Mouse (Mus musculus) kidney, embryonic 15.5 days (tissue): Measurements from ENCODE around the gene Zscan18. TPM values are rescaled to one million over a fixed set of nuclear protein-coding genes. Genes with fewer than 3 reads are reported as not detected.
"Not testable (repeated sequence)": the region's sequence is repeated elsewhere in the genome, so short reads cannot be mapped to it uniquely, and the experiment has no call there.

Experiments
- ATAC-seq: fragments of 200-750 bp; cut with Nextera tagmentation; replicated peaks from 2 replicates; pipeline ENCODE4 v1.8.0; 2017; ENCODE audit warnings: moderate TSS enrichment; ENCODE audit not compliant: low FRiP score
- H3K27ac ChIP-seq: fragments of 300-500 bp; sonication (generic); 2 replicates; pipeline ENCODE4 v1.5.1; 2015; ENCODE audit warnings: mild to moderate bottlenecking, inconsistent platforms
- H3K27me3 ChIP-seq: fragments of 300-500 bp; sonication (generic); 2 replicates; pipeline ENCODE4 v1.6.1; 2015; ENCODE audit warnings: inconsistent platforms
- H3K36me3 ChIP-seq: fragments of 300-500 bp; sonication (generic); 2 replicates; pipeline ENCODE4 v1.6.1; 2015; ENCODE audit warnings: inconsistent platforms
- H3K4me1 ChIP-seq: fragments of 300-500 bp; sonication (generic); 2 replicates; pipeline ENCODE4 v1.6.1; 2015; ENCODE audit warnings: inconsistent platforms
- H3K4me2 ChIP-seq: fragments of 300-500 bp; sonication (generic); 2 replicates; pipeline ENCODE4 v1.6.1; 2015; ENCODE audit warnings: moderate library complexity, mild to moderate bottlenecking, inconsistent platforms
- H3K4me3 ChIP-seq: fragments of 300-500 bp; sonication (generic); replicated peaks from 2 replicates; pipeline ENCODE4 v1.5.1; 2015; ENCODE audit warnings: mild to moderate bottlenecking, inconsistent platforms
- H3K9ac ChIP-seq: fragments of 300-500 bp; sonication (generic); 2 replicates; pipeline ENCODE4 v1.6.1; 2015; ENCODE audit warnings: mild to moderate bottlenecking, inconsistent platforms
- H3K9me3 ChIP-seq: fragments of 300-500 bp; sonication (generic); replicated peaks from 2 replicates; pipeline ENCODE4 v1.6.1; 2016; ENCODE audit warnings: inconsistent platforms
- WGBS: fragments of 180-500 bp; shearing (Covaris S2); methylation state at CpG from one replicate; pipeline ENCODE4 v1.1.7; 2015; ENCODE audit warnings: mixed read lengths; 5-methylcytosine and 5-hydroxymethylcytosine counted together
- polyA plus RNA-seq: library from polyadenylated mRNA; unstranded; fragments of >200 nt; fragmentation: Nextera tagmentation; extraction: Ambion mirVana; gene quantifications from 2 replicates; pipeline ENCODE4 v1.2.1, GENCODE M21; 2015

Gene Zscan18
- 7.9 and 8.9 TPM in 2 replicates for polyA plus RNA-seq

DNA sequence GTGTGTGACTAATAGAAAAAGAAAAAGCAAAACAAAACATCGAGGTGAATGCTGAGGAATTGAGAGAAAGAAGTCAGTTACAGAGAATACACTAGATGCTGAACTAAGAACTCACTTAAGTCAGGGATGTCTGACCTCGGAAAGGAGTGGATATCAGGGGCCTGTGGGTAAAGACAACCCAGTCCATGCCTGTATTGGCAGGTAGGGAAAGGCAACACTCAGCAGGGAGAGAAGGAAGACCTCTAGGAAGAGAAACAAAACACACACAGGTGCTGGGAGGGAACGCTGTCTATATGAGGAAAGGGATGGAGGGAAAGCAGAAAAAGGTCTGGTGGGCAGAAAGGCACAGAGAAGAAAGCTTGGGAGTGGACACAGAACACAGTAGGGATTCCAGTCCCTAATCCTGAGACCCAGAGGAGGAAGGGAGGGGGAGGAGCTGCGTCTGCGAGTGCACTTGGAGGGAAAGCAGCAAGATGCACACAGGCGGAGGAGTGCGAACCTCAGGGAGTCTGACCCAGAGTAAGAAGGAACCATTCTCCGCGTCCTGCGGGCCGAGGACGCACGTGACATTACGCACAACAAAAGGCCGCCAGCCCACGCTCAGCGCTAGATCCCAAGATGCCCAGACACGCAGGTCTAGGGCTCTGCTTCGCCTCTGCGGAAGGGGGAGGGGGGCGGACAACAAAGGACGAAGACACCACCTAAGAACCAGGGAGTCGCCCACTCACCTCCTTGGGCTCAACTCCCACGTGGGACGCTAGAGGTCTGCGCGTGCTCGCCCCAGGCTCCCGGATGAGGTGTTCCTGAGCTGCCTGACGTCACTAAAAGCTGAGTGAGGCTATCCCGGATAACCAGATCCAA lies at the start of gene Zscan18:
Gene Zscan18 (minus strand): TSS at position 770 of the 861 bp plus-strand sequence.
- 6% methylated on average over 25 of the region's 31 CpGs for WGBS
- Histone ChIP-seq H3K9me3 (no peaks in the 10 kb centered on the region), H3K4me3 (peak within 1 kb of the TSS; percentile 55), H3K4me2 (peak within 1 kb of the TSS; percentile 90), H3K27ac (peak within 1 kb of the TSS; percentile 52), H3K27me3 (no peaks in the 10 kb centered on the region), H3K36me3 (peaks cover 24% of the 10 kb centered on the region), H3K9ac (peak within 1 kb of the TSS; percentile 62), H3K4me1 (peaks cover 12% of the 10 kb centered on the region)
- ATAC-seq = peak; percentile 98

DNA sequence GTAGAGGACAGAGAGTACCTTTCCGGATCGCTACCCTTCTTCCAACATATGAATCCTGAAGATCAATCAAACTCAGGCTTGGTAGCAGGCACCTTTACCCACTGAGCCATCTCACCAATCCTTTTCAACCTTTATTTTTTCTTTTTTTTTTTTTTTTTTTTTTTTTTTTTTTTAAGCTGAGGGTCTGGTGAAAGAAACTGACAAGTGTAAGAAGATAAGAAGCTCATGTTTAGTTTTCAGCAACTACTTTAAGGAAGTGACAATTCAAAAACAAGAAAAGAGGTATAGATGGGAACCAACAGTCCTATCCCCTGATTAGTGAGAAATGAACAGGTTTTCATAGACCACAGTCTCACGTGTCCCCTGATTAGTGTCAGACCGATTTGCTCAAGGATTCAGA lies 32.3 kb upstream of the Zscan18 start:
- Histone ChIP-seq H3K4me3 (peak overlapping the region; percentile 67), H3K27me3 (no peaks in the 10 kb centered on the region), H3K36me3 (peaks cover 47% of the 10 kb centered on the region), H3K9me3 (peaks cover 40% of the 10 kb centered on the region), H3K4me2 (peak overlapping the region; percentile 70), H3K9ac (no peak overlapping the region), H3K4me1 (peaks cover 8% of the 10 kb centered on the region; the same call in 1 of the 2 replicates), H3K27ac (no peak overlapping the region)
- 97% methylated on average over 4 of the region's 4 CpGs for WGBS
- ATAC-seq = no peak

DNA sequence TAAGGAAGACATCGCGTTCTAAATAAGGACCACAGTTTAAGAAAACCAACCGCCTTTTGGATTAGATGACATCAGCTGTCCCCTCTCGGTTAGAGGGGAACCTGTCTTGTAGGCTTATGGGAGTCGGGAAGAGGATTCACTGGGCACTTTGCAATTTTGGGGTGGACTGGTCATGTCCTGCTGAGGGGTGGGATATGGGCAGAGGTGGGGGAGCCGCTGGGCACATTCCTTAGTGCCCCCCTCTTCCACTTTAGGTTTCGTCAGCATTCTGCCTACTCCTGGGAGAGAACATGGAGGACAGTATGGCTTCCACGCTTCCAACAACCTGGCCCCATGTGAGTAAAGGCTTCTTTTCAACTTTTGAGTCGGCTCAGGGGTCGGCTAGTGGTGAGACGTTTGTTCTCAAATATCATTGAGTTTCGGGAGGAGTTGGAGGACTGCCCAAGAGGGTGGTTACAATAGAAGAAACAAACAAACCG lies 31.8 kb upstream of the Zscan18 start:
- H3K9me3 ChIP-seq = peaks cover 36% of the 10 kb centered on the region
- ATAC-seq = peak; percentile 65
- peak overlapping the region; percentile 86 for H3K27ac ChIP-seq
- peaks cover 42% of the 10 kb centered on the region for H3K36me3 ChIP-seq
- H3K4me1 ChIP-seq = peaks cover 8% of the 10 kb centered on the region; the same call in 1 of the 2 replicates
- peak overlapping the region; percentile 67 for H3K4me3 ChIP-seq
- peak overlapping the region; percentile 63 for H3K9ac ChIP-seq
- WGBS = 36% methylated on average over 13 of the region's 13 CpGs
- H3K4me2 ChIP-seq = peak overlapping the region; percentile 70
- H3K27me3 ChIP-seq = no peaks in the 10 kb centered on the region

DNA sequence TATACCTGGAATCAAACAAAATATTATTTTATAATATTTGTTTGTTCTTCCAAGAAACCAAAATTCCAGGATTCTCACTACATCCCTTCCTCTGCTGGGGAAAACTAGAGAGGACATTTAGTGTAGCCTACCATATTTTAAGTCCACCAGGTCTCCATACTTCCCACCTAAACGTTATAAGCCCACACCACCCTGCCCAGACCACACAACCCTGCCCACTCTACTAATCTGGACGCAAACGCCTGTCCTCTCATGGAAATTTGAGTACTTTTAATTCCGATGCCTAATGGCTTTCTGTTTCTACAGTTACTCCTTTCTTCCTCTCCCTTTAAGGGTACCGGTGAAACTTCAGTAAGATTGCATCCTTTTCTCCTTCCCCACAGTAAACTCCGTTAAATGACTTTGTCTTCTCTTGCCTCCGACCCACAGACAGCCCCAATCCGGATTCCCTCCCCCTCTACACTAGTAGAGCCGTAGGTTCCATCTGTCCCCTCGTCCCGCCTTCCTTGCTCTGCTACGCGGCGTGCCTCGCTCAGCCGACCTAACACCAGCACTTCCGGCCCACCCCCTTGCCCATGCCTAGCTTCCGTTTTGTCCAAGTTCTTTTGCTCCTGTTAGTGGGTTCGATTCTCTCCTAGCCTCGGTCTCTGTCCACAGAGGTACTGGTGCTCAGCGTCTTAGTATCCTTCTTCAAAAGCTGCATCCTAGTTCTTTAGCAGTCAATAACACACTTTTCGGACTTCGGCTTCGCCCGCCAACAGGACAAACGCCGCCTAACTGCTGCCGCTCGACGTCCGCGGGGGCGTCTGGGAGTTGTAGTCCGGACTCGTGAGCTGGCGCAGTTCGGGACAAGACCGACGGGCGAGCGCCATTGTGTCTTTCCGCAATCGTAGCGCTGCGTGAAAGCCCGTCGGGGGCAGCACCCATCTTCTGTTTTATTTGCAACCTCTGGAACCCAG lies 31.0 kb upstream of the Zscan18 start, which contains the start of gene Zfp110:
Gene Zfp110 (plus strand): TSS at position 600 of the 959 bp plus-strand sequence.
- Histone ChIP-seq H3K4me1 (peaks cover 8% of the 10 kb centered on the region; the same call in 1 of the 2 replicates), H3K4me2 (peak within 1 kb of the TSS; percentile 70), H3K9ac (peak within 1 kb of the TSS; percentile 63), H3K4me3 (peak within 1 kb of the TSS; percentile 67), H3K27me3 (no peaks in the 10 kb centered on the region), H3K36me3 (peaks cover 35% of the 10 kb centered on the region), H3K9me3 (peaks cover 30% of the 10 kb centered on the region), H3K27ac (peak within 1 kb of the TSS; percentile 86)
- WGBS = 2% methylated on average over 47 of the region's 47 CpGs
- ATAC-seq = peak; percentile 98

DNA sequence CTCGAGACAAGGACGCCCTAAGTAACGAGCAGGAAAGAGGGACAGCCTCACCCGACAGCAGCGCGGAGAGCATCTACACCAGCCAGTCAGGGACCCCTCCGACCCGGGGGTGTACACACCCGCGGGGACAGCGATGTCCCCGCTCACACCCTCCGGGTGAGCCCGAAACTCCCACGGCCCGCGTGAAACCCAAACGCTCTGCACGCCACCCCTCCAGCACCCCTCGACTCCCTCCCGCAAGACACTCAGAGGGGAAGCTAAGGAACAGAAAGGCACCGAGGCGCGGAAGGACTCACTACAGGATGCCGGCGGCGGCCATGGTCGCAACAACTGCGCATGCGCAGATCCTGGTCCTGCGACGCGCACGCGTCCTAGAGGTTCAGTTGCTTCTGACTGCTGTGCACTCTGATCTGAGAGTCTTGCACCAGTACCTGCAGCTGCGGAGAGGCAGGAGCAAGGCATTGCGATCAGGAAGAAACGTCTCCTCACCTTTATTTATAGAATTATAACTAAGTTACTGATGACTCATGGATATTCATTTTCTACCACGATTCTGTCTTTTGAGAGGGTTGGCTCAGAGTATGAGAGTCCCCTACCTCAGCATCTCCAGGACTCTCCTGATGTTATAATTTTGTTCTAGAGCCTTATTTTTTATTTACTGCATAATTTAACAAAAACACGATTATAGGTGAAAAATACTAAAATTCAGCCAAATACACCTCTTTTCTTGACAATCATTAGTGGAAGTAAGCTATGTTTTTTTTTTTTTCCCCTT lies 15.3 kb upstream of the Zscan18 start, which contains the start of gene Zfp329:
Gene Zfp329 (minus strand): TSS at position 338 of the 775 bp plus-strand sequence.
- Histone ChIP-seq H3K9me3 (peaks cover 24% of the 10 kb centered on the region; the same call in 1 of the 2 replicates), H3K4me2 (peak within 1 kb of the TSS; percentile 70), H3K36me3 (peaks cover 27% of the 10 kb centered on the region), H3K4me3 (peak within 1 kb of the TSS; percentile 93), H3K27me3 (no peaks in the 10 kb centered on the region), H3K9ac (peak within 1 kb of the TSS; percentile 89), H3K4me1 (peaks cover 7% of the 10 kb centered on the region), H3K27ac (peak within 1 kb of the TSS; percentile 90)
- ATAC-seq = peak; percentile 99
- under 1% methylated on average over 40 of the region's 40 CpGs for WGBS

DNA sequence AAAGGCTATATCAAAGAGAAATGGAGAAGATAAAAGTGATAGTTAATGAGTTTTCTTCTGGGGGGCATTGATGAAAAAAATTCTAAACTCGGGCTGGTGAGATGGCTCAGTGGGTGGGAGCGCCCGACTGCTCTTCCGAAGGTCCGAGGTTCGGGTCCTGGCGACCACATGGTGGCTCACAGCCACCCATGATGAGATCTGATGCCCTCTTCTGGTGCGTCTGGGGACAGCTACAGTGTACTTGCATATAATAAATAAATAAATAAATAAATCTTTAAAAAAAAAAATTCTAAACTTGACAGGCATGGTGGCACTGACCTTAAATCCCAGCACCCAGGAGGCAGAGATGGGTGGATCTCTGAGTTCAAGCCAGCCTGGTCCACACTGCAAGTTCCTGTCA lies 12.1 kb upstream of the Zscan18 start:
- WGBS = over 99% methylated on average over 8 of the region's 8 CpGs
- H3K27me3 ChIP-seq = no peaks in the 10 kb centered on the region
- no peak overlapping the region for H3K4me3 ChIP-seq
- peaks cover 39% of the 10 kb centered on the region for H3K9me3 ChIP-seq
- H3K4me1 ChIP-seq = peaks cover 7% of the 10 kb centered on the region
- H3K27ac ChIP-seq = no peak overlapping the region
- no peak overlapping the region for H3K4me2 ChIP-seq
- peaks cover 56% of the 10 kb centered on the region for H3K36me3 ChIP-seq
- no peak overlapping the region for H3K9ac ChIP-seq
- ATAC-seq = no peak

DNA sequence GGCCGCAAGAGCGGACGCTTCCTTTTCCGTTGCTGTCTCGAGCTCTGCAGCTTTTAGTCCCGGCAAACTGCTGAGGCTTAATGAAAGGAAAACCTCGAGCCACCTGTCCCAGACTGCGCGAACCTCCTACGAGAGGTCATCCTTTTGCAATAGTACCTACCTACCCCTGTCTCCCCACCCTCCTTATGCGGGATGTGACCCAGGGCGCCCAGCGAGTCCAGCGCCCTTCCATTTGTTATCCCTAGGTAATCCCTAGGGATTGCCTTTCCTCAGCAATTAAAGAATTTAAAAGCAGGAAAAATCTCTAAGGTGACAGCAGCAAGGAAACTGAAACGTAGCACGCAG lies 264 bp upstream of the Zscan18 start:
- no peak overlapping the region for H3K27ac ChIP-seq
- H3K9ac ChIP-seq = peak overlapping the region; percentile 62
- 0 out of 2 replicates have a peak, but pooled peaks cover 4% of the 10 kb centered on the region for H3K9me3 ChIP-seq
- no peak for ATAC-seq
- WGBS = 1% methylated on average over 16 of the region's 16 CpGs
- peak overlapping the region; percentile 55 for H3K4me3 ChIP-seq
- no peaks in the 10 kb centered on the region for H3K27me3 ChIP-seq
- peak overlapping the region; percentile 90 for H3K4me2 ChIP-seq
- peaks cover 12% of the 10 kb centered on the region for H3K4me1 ChIP-seq
- H3K36me3 ChIP-seq = peaks cover 26% of the 10 kb centered on the region

DNA sequence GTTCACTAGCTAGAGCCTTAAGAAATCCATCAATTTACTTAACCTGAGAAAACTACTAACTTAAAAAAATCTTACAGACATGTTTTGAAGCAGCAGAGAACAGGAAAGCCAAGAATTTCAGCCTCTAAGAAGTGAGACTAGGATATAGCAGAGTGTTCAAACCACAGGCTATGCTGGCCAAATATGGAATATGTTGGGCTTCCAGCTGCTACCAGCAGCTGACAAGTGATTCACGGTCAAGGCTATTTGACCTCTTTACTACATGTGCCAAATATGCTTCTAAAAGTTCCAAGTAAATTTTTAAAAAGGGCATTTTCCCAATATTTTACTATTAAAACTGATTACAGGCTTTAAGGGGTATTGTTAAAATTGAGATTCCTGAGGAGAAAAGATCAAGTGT lies 3.9 kb downstream of the Zscan18 start:
- Histone ChIP-seq H3K27ac (no peak overlapping the region), H3K4me3 (no peak overlapping the region), H3K4me1 (peaks cover 12% of the 10 kb centered on the region), H3K9me3 (peaks cover 12% of the 10 kb centered on the region; the same call in 1 of the 2 replicates), H3K36me3 (peaks cover 9% of the 10 kb centered on the region; the same call in 1 of the 2 replicates), H3K27me3 (no peaks in the 10 kb centered on the region), H3K9ac (no peak overlapping the region), H3K4me2 (no peak overlapping the region)
- no peak for ATAC-seq
- WGBS = 91% methylated on average over 1 of the region's 1 CpGs

DNA sequence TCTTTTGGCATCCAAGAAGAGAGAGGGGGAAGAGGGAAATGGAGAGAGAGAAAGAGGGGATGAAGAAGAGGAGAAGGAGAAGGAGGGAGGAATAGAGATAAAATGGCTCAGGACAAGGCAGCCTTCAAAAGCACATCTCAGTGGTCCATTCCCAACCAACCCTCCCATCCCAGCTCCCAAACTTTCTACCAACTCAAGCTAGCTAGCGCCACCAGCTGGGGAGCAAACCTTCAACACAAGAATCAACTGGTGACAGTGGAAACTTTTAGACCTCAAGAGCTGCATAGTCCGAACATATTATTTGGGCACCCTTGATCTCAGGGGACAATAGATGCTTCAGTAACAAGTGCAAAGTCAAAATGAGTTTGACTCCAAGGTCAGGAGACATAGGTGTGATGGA lies 5.5 kb downstream of the Zscan18 start:
- H3K27ac ChIP-seq = no peak overlapping the region
- no peak for ATAC-seq
- no peak overlapping the region for H3K9ac ChIP-seq
- H3K36me3 ChIP-seq = peaks cover 9% of the 10 kb centered on the region; the same call in 1 of the 2 replicates
- H3K4me3 ChIP-seq = no peak overlapping the region
- WGBS = 68% methylated on average over 2 of the region's 2 CpGs
- no peaks in the 10 kb centered on the region for H3K27me3 ChIP-seq
- peaks cover 2% of the 10 kb centered on the region; the same call in 1 of the 2 replicates for H3K4me1 ChIP-seq
- no peak overlapping the region for H3K4me2 ChIP-seq
- peaks cover 12% of the 10 kb centered on the region; the same call in 1 of the 2 replicates for H3K9me3 ChIP-seq

DNA sequence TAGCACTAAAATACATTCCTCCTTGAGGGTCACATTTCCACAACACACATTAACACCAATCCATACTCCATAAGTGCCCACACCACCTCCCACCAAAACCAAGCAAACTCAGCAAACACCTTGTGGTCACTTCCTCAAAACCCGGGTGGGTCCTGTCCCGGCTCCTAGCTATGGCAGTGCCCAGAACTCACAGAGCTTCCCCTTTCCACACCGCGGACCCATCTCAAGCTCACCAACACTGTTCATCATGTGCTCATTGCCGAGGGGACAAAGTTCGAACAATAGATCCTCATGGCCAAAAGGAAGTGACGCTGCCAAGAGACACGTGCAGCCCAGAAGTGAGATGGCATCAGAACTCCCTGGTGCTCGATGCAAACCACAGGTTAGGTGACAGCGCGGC lies 10.8 kb downstream of the Zscan18 start:
- H3K9me3 ChIP-seq = peaks cover 12% of the 10 kb centered on the region; the same call in 1 of the 2 replicates
- H3K27ac ChIP-seq, H3K36me3 ChIP-seq, H3K27me3 ChIP-seq, H3K9ac ChIP-seq, ATAC-seq, H3K4me3 ChIP-seq, H3K4me2 ChIP-seq, H3K4me1 ChIP-seq: not testable (repeated sequence)
- WGBS = 90% methylated on average over 11 of the region's 11 CpGs

DNA sequence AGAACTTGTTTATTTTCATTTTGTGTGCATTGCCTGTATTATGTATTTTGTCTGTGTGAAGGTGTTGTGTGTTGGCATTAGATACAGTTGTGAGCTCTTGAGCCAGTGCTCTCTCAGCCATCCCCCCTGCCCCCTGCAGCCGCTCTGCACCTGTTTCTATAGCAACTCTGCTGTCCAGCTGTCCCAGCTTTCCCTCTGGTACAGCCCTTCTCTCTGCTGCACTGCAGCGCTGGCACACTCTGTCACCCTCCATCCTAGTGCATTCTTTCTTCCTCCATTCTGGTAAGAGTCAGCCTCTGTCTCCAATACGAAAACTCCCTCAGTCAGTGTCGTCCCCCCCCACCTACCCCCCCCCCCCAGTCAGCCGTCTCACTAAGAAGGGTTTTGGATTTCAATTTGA lies 15.4 kb downstream of the Zscan18 start:
- no peak overlapping the region for H3K4me3 ChIP-seq
- no peak for ATAC-seq
- 29% methylated on average over 5 of the region's 5 CpGs for WGBS
- no peaks in the 10 kb centered on the region for H3K4me1 ChIP-seq
- no peaks in the 10 kb centered on the region for H3K36me3 ChIP-seq
- H3K27ac ChIP-seq = no peak overlapping the region
- H3K27me3 ChIP-seq = 0 out of 2 replicates have a peak, but pooled peaks cover 2% of the 10 kb centered on the region
- no peaks in the 10 kb centered on the region for H3K9me3 ChIP-seq
- no peak overlapping the region for H3K9ac ChIP-seq
- H3K4me2 ChIP-seq = no peak overlapping the region
